Mouse (Mus musculus): ENCODE results near the gene Angptl7.

GRCm38 (mm10) chr4:148468396-148468795 lies 31.9 kb downstream of the Angptl7 start:
- no peak for TF ChIP-seq CTCF (IDR thresholded peaks at IDR 0.05; ENCODE audit: extremely low read depth, insufficient read depth, insufficient read length, insufficient replicate concordance)
- TF ChIP-seq POLR2A (IDR thresholded peaks at IDR 0.05; ENCODE audit: low read depth, low read length) = no peak

Data from spleen, adult 2 months (tissue).